Mouse (Mus musculus): Measurements from ENCODE around the gene Lrrc46. TPM values are rescaled to one million over a fixed set of nuclear protein-coding genes. Genes with fewer than 3 reads are reported as not detected.

The Lrrc46 gene
- polyA plus RNA-seq, 1 experiment: not detected

- 91% methylated on average over 12 of the region's 12 CpGs for WGBS
- DNase-seq (ENCODE audit: low read depth in 1 of 2, low spot score in 2 of 2): no peak
- Histone ChIP-seq H3K4me1 (ENCODE audit: control insufficient read depth, insufficient read depth, insufficient read length) (no peaks in the 10 kb centered on the region), H3K27ac (ENCODE audit: insufficient read depth, low read length) (no peak overlapping the region), H3K36me3 (ENCODE audit: control insufficient read depth, insufficient read depth, low read length) (peaks cover 23% of the 10 kb centered on the region), H3K4me3 (ENCODE audit: extremely low read depth, insufficient read depth, insufficient read length) (no peak overlapping the region), H3K27me3 (ENCODE audit: control insufficient read depth, insufficient read depth, low read length) (no peaks in the 10 kb centered on the region)
- no peak for TF ChIP-seq CTCF (IDR thresholded peaks at IDR 0.05; ENCODE audit: extremely low read depth, insufficient read depth, insufficient read length, insufficient replicate concordance)
- no peak for TF ChIP-seq POLR2A (IDR thresholded peaks at IDR 0.05; ENCODE audit: low read depth, low read length)
These were observed 24.5 kb upstream of the Lrrc46 start for GRCm38 (mm10) chr11:97065538-97066295.

DNA sequence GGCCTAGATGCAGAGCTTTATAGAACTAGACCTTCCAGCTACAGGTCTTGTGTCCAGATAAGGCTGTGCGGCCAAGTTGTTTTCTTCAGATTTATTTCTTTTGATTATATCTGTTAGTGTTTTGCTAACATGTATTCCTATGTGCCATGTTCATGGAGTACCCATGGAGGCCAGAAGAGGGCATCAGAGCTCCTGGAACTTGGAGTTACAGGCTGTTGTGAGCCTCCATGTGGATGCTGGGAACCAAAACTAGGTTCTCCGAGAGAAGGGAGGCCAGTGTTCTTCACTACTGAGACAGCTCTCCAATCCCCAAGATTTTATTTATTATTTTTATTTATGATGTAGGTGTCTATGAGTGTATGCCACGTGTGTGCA, 22.7 kb upstream of the Lrrc46 start:
- no peak overlapping the region for H3K27ac ChIP-seq (ENCODE audit: insufficient read depth, low read length)
- H3K4me1 ChIP-seq (ENCODE audit: control insufficient read depth, insufficient read depth, insufficient read length): no peaks in the 10 kb centered on the region
- WGBS: 84% methylated on average over 3 of the region's 3 CpGs
- H3K4me3 ChIP-seq (ENCODE audit: extremely low read depth, insufficient read depth, insufficient read length): no peak overlapping the region
- TF ChIP-seq POLR2A (IDR thresholded peaks at IDR 0.05; ENCODE audit: low read depth, low read length) (no peak), CTCF (IDR thresholded peaks at IDR 0.05; ENCODE audit: extremely low read depth, insufficient read depth, insufficient read length, insufficient replicate concordance) (no peak; the same call in 1 of the 2 replicates)
- DNase-seq (ENCODE audit: low read depth in 1 of 2, low spot score in 2 of 2): no peak
- H3K27me3 ChIP-seq (ENCODE audit: control insufficient read depth, insufficient read depth, low read length): no peaks in the 10 kb centered on the region
- peaks cover 35% of the 10 kb centered on the region for H3K36me3 ChIP-seq (ENCODE audit: control insufficient read depth, insufficient read depth, low read length)

DNA sequence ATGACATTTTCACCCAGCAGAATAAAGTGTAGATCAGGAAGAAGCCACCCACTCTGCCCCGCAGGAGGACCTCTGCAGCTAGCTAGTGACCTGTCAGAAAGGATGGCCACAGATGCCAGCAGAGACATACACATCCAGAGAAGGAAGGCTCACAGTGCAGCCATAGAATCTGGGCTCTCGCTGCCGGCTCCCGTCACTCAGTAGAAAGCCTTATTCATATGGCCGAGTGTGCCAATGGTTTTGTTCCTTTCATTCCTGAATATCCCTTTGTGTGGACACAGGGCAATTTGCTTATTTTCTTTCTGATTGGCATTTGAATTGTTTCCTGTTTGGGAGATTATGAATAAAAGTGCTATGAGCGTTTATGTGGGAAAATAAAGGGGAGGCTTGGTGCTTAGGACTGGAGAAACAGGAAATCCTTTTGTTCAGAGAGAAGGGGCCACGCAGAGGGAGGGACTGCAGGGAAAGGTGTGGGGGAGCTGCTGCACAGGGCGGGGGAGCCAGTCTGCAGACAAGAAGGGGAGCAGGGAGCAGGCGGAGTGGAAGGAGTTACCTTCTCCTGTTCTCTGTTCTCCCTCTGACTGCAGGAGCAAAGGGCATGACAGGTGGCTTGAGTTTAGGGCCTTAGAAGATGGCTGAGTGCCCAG, 22.2 kb upstream of the Lrrc46 start:
- 67% methylated on average over 9 of the region's 9 CpGs for WGBS
- TF ChIP-seq POLR2A (IDR thresholded peaks at IDR 0.05; ENCODE audit: low read depth, low read length) (no peak), CTCF (IDR thresholded peaks at IDR 0.05; ENCODE audit: extremely low read depth, insufficient read depth, insufficient read length, insufficient replicate concordance) (no peak)
- no peak overlapping the region for H3K4me3 ChIP-seq (ENCODE audit: extremely low read depth, insufficient read depth, insufficient read length)
- no peak for DNase-seq (ENCODE audit: low read depth in 1 of 2, low spot score in 2 of 2)
- H3K27me3 ChIP-seq (ENCODE audit: control insufficient read depth, insufficient read depth, low read length): no peaks in the 10 kb centered on the region
- no peak overlapping the region for H3K27ac ChIP-seq (ENCODE audit: insufficient read depth, low read length)
- peaks cover 34% of the 10 kb centered on the region for H3K36me3 ChIP-seq (ENCODE audit: control insufficient read depth, insufficient read depth, low read length)
- H3K4me1 ChIP-seq (ENCODE audit: control insufficient read depth, insufficient read depth, insufficient read length): no peaks in the 10 kb centered on the region

- DNase-seq (ENCODE audit: low read depth in 1 of 2, low spot score in 2 of 2): no peak
These were observed 11.0 kb upstream of the Lrrc46 start for GRCm38 (mm10) chr11:97052219-97052646.

DNA sequence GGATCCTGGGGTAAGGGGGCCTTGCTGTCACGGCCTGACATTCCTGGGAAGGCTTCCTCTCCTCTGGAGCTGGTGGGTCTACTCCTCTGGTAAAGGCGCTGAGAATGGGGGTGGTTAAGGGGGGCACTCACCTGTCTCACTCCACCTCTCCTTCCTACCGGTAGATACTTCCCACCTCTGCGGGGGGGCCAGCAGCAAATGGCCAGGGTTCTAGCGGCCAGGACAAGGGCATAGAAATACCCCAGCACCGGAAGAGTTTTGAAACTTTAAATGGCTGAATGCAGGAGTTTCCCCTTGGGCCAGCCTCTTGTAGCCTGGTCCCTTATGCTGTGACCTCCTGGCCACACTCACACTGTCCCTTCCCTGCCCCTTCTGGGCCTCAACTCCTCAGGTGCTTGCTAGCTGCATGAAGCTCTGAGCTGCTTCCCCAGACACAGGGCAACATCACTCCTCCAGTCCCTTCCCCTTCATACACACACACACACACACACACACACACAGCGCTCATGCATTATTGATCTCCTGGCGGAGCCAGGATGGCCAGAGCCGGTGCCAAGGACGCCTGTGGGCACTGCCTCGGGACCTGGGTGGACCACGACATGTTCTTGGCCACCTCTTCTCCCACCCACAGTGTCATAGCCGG, 9.9 kb upstream of the Lrrc46 start:
- peak overlapping the region; percentile 38 for H3K27ac ChIP-seq (ENCODE audit: insufficient read depth, low read length)
- H3K36me3 ChIP-seq (ENCODE audit: control insufficient read depth, insufficient read depth, low read length): peaks cover 26% of the 10 kb centered on the region
- H3K4me3 ChIP-seq (ENCODE audit: extremely low read depth, insufficient read depth, insufficient read length): peak overlapping the region; percentile 94
- TF ChIP-seq CTCF (IDR thresholded peaks at IDR 0.05; ENCODE audit: extremely low read depth, insufficient read depth, insufficient read length, insufficient replicate concordance) (no peak), POLR2A (IDR thresholded peaks at IDR 0.05; ENCODE audit: low read depth, low read length) (no peak)
- no peaks in the 10 kb centered on the region for H3K27me3 ChIP-seq (ENCODE audit: control insufficient read depth, insufficient read depth, low read length)
- DNase-seq (ENCODE audit: low read depth in 1 of 2, low spot score in 2 of 2): no peak
- peaks cover 17% of the 10 kb centered on the region; the same call in 1 of the 2 replicates for H3K4me1 ChIP-seq (ENCODE audit: control insufficient read depth, insufficient read depth, insufficient read length)
- 14% methylated on average over 13 of the region's 13 CpGs for WGBS

More at GRCm38 (mm10) chr11:97052219-97052646, 11.0 kb upstream of the Lrrc46 start:
- Histone ChIP-seq H3K27ac (ENCODE audit: insufficient read depth, low read length) (no peak overlapping the region), H3K4me1 (ENCODE audit: control insufficient read depth, insufficient read depth, insufficient read length) (peaks cover 17% of the 10 kb centered on the region; the same call in 1 of the 2 replicates), H3K27me3 (ENCODE audit: control insufficient read depth, insufficient read depth, low read length) (no peaks in the 10 kb centered on the region), H3K36me3 (ENCODE audit: control insufficient read depth, insufficient read depth, low read length) (peaks cover 28% of the 10 kb centered on the region), H3K4me3 (ENCODE audit: extremely low read depth, insufficient read depth, insufficient read length) (no peak overlapping the region; the same call in 1 of the 2 replicates)
- TF ChIP-seq CTCF (IDR thresholded peaks at IDR 0.05; ENCODE audit: extremely low read depth, insufficient read depth, insufficient read length, insufficient replicate concordance): no peak
- TF ChIP-seq POLR2A (IDR thresholded peaks at IDR 0.05; ENCODE audit: low read depth, low read length): no peak
- 23% methylated on average over 11 of the region's 11 CpGs for WGBS

- peak; percentile 22 to 77 for DNase-seq (ENCODE audit: low read depth in 1 of 2, low spot score in 2 of 2)
- peak within 1 kb of the TSS; percentile 94 for H3K4me3 ChIP-seq (ENCODE audit: extremely low read depth, insufficient read depth, insufficient read length)
- WGBS: 3% methylated on average over 18 of the region's 18 CpGs
These were observed 9.2 kb upstream of the Lrrc46 start, which contains the start of gene Osbpl7 for GRCm38 (mm10) chr11:97050216-97050943. Gene Osbpl7 (plus strand): TSS chr11:97050628.

More at GRCm38 (mm10) chr11:97050216-97050943, 9.2 kb upstream of the Lrrc46 start, which contains the start of gene Osbpl7:
- peak within 1 kb of the TSS; percentile 38 for H3K27ac ChIP-seq (ENCODE audit: insufficient read depth, low read length)
- peaks cover 19% of the 10 kb centered on the region for H3K36me3 ChIP-seq (ENCODE audit: control insufficient read depth, insufficient read depth, low read length)
- H3K27me3 ChIP-seq (ENCODE audit: control insufficient read depth, insufficient read depth, low read length): no peaks in the 10 kb centered on the region
- TF ChIP-seq POLR2A (IDR thresholded peaks at IDR 0.05; ENCODE audit: low read depth, low read length) (peak; percentile 69), CTCF (IDR thresholded peaks at IDR 0.05; ENCODE audit: extremely low read depth, insufficient read depth, insufficient read length, insufficient replicate concordance) (peak; percentile 23; the same call in 1 of the 2 replicates)
- H3K4me1 ChIP-seq (ENCODE audit: control insufficient read depth, insufficient read depth, insufficient read length): peaks cover 17% of the 10 kb centered on the region; the same call in 1 of the 2 replicates

Data from spleen, adult 2 months (tissue).